Mouse (Mus musculus): ENCODE data around the gene Adrm1.

GRCm38 (mm10) chr2:180205956-180206280 lies 34.6 kb downstream of the Adrm1 start:
- TF ChIP-seq CTCF (IDR thresholded peaks at IDR 0.05; ENCODE audit: insufficient read depth, low read depth, low read length) (no peak), POLR2A (IDR thresholded peaks at IDR 0.05; ENCODE audit: insufficient read depth, low read depth, low read length) (no peak)
